Mouse (Mus musculus) kidney, adult 18-20 months (tissue): ENCODE results near the gene Krt39.
A peak's percentile ranks its signal among the peaks of the same experiment; 100 is the strongest.

Experiments
- DNase-seq: peaks from one replicate; pipeline ENCODE4 v3.0.0; 2021

Krt39 gene

GRCm38 (mm10) chr11:99469228-99469627, 51.9 kb downstream of the Krt39 start:
- no peak for DNase-seq

- DNase-seq: no peak
Observed at GRCm38 (mm10) chr11:99468566-99468965, 52.6 kb downstream of the Krt39 start.

GRCm38 (mm10) chr11:99466316-99466715, 54.8 kb downstream of the Krt39 start:
- DNase-seq: no peak

- DNase-seq: peak; percentile 76
Observed at GRCm38 (mm10) chr11:99464836-99465235, 56.3 kb downstream of the Krt39 start.
